Mouse (Mus musculus): ENCODE data around the gene Sipa1. TPM values are rescaled to one million over a fixed set of nuclear protein-coding genes. Genes with fewer than 3 reads are reported as not detected.

Gene Sipa1
- polyA plus RNA-seq, 1 experiment from 2014 or later: 49.3 TPM

DNA sequence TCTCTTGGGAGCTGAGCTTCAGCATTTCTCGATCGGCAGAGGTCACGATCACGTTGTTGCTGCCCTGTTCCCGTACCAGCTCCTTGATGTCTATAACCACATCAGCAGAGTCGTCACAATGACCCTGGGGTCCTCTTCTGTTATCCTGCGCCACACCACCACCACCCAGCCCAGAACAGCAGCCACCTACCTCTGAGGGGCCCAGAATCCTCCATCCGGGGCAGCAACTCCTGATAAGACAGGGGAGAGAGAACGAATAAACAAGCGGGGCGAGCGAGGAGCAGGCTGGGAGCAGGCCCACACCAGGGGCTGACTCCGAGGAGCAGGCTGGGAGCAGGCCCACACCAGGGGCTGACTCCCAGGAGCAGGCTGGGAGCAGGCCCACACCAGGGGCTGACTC lies 22.9 kb upstream of the Sipa1 start:
- H3K27me3 ChIP-seq (ENCODE audit: insufficient read depth, low read length): no peaks in the 10 kb centered on the region
- H3K36me3 ChIP-seq (ENCODE audit: insufficient read depth): peaks cover 62% of the 10 kb centered on the region
- ATAC-seq (ENCODE audit: insufficient read depth): no peak
- H3K9ac ChIP-seq: no peak overlapping the region
- H3K4me3 ChIP-seq (ENCODE audit: low read depth, low read length): no peak overlapping the region
- no peak for TF ChIP-seq CTCF (IDR thresholded peaks at IDR 0.05; ENCODE audit: low read depth)
- DNase-seq: no peak
- H3K4me1 ChIP-seq (ENCODE audit: insufficient read depth): peaks cover 15% of the 10 kb centered on the region; the same call in 1 of the 2 replicates
- no peaks in the 10 kb centered on the region for H3K9me3 ChIP-seq (ENCODE audit: low read depth, low read length)
- H3K4me2 ChIP-seq: no peak overlapping the region
- WGBS: 79% methylated on average over 13 of the region's 13 CpGs
- H3K27ac ChIP-seq (ENCODE audit: low read depth): no peak overlapping the region

DNA sequence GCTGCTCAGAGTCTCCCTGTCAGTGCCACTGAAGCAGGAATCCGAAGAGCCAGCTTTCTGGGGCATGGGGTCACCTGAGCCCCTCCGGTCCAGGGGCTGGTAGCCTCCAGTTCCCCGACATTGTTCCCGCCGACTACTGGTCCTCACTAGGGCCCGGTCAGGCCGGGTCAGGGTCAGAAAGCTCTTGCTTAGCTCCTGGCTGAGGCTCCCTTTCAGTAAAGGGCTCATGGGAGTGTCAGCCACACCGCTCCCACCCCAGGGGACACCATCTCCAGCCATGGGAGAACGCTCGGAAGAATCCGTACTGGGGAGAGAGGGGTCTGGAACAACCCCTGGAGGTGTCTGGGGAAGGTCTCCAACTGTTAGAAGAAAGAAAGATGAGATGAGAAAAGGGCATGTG lies 22.4 kb upstream of the Sipa1 start:
- Histone ChIP-seq H3K9me3 (ENCODE audit: low read depth, low read length) (no peaks in the 10 kb centered on the region), H3K4me2 (no peak overlapping the region), H3K4me3 (ENCODE audit: low read depth, low read length) (no peak overlapping the region), H3K27me3 (ENCODE audit: insufficient read depth, low read length) (no peaks in the 10 kb centered on the region), H3K27ac (ENCODE audit: low read depth) (no peak overlapping the region), H3K36me3 (ENCODE audit: insufficient read depth) (peaks cover 62% of the 10 kb centered on the region), H3K4me1 (ENCODE audit: insufficient read depth) (peaks cover 11% of the 10 kb centered on the region; the same call in 1 of the 2 replicates), H3K9ac (no peak overlapping the region)
- ATAC-seq (ENCODE audit: insufficient read depth) (no peak), DNase-seq (no peak)
- TF ChIP-seq CTCF (IDR thresholded peaks at IDR 0.05; ENCODE audit: low read depth): no peak
- 92% methylated on average over 11 of the region's 11 CpGs for WGBS

DNA sequence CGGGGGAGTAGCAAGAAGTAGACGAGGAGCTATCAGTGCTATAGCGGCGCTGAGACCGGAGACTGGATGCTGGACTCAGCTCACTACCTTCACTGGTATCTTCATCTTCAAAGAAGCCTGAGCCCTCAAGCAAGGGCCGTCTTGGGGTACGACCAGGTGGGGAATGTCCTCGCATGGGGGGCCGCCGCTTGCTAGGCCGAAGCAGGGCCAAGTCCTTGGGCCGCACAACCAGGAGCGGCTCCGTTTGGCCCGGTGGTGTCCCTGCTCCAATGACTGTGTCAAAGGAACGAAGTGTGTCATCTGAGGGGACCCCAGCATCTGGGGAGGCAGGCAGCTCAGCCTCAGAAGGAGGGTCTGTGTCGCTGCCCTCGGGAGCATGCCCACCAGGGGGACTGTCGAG lies 21.9 kb upstream of the Sipa1 start:
- no peak overlapping the region for H3K4me2 ChIP-seq
- H3K36me3 ChIP-seq (ENCODE audit: insufficient read depth): peaks cover 62% of the 10 kb centered on the region
- no peak for ATAC-seq (ENCODE audit: insufficient read depth)
- no peak overlapping the region for H3K4me3 ChIP-seq (ENCODE audit: low read depth, low read length)
- H3K27ac ChIP-seq (ENCODE audit: low read depth): no peak overlapping the region
- no peaks in the 10 kb centered on the region for H3K27me3 ChIP-seq (ENCODE audit: insufficient read depth, low read length)
- TF ChIP-seq CTCF (IDR thresholded peaks at IDR 0.05; ENCODE audit: low read depth): no peak
- H3K4me1 ChIP-seq (ENCODE audit: insufficient read depth): peaks cover 7% of the 10 kb centered on the region; the same call in 1 of the 2 replicates
- no peaks in the 10 kb centered on the region for H3K9me3 ChIP-seq (ENCODE audit: low read depth, low read length)
- 91% methylated on average over 19 of the region's 19 CpGs for WGBS
- H3K9ac ChIP-seq: no peak overlapping the region
- no peak for DNase-seq

DNA sequence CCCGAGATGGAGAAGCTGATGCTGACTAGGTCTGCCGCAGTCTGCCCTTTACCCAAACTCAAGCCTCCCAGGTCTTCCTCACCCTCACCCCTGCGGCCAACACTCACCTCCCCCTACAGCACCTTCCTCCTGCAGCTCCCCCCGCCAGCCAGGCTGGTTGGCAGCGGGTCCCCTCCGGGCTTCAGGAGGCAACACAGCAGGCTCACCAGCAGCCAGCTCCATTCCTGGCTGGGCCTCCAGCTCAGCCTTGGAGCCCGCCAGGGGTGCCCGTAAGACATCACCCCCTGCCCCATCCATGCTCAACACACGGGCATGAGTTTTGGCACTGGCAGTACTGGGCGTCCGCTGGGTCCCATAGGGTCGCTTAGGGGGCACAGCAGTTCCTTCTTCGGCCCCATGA lies 21.5 kb upstream of the Sipa1 start:
- H3K4me1 ChIP-seq (ENCODE audit: insufficient read depth): 0 out of 2 replicates have a peak, but pooled peaks cover 4% of the 10 kb centered on the region
- H3K36me3 ChIP-seq (ENCODE audit: insufficient read depth): peaks cover 66% of the 10 kb centered on the region
- no peak overlapping the region for H3K27ac ChIP-seq (ENCODE audit: low read depth)
- H3K4me3 ChIP-seq (ENCODE audit: low read depth, low read length): no peak overlapping the region
- no peaks in the 10 kb centered on the region for H3K27me3 ChIP-seq (ENCODE audit: insufficient read depth, low read length)
- H3K4me2 ChIP-seq: no peak overlapping the region
- no peaks in the 10 kb centered on the region for H3K9me3 ChIP-seq (ENCODE audit: low read depth, low read length)
- 91% methylated on average over 13 of the region's 13 CpGs for WGBS
- no peak for ATAC-seq (ENCODE audit: insufficient read depth)
- no peak for DNase-seq
- no peak for TF ChIP-seq CTCF (IDR thresholded peaks at IDR 0.05; ENCODE audit: low read depth)
- H3K9ac ChIP-seq: no peak overlapping the region

GRCm38 (mm10) chr19:5684236-5684635 lies 20.7 kb upstream of the Sipa1 start:
- H3K4me2 ChIP-seq: no peak overlapping the region
- TF ChIP-seq CTCF (IDR thresholded peaks at IDR 0.05; ENCODE audit: low read depth): no peak
- H3K27ac ChIP-seq (ENCODE audit: low read depth): no peak overlapping the region
- H3K4me3 ChIP-seq (ENCODE audit: low read depth, low read length): no peak overlapping the region
- H3K9me3 ChIP-seq (ENCODE audit: low read depth, low read length): no peaks in the 10 kb centered on the region
- no peak for ATAC-seq (ENCODE audit: insufficient read depth)
- DNase-seq: no peak
- peaks cover 73% of the 10 kb centered on the region for H3K36me3 ChIP-seq (ENCODE audit: insufficient read depth)
- H3K27me3 ChIP-seq (ENCODE audit: insufficient read depth, low read length): no peaks in the 10 kb centered on the region
- 90% methylated on average over 12 of the region's 12 CpGs for WGBS
- H3K9ac ChIP-seq: no peak overlapping the region
- 0 out of 2 replicates have a peak, but pooled peaks cover 4% of the 10 kb centered on the region for H3K4me1 ChIP-seq (ENCODE audit: insufficient read depth)

- WGBS: 77% methylated on average over 4 of the region's 4 CpGs
- Histone ChIP-seq H3K27ac (ENCODE audit: low read depth) (no peak overlapping the region), H3K4me3 (ENCODE audit: low read depth, low read length) (no peak overlapping the region), H3K4me2 (no peak overlapping the region), H3K27me3 (ENCODE audit: insufficient read depth, low read length) (no peaks in the 10 kb centered on the region), H3K9ac (no peak overlapping the region), H3K4me1 (ENCODE audit: insufficient read depth) (no peaks in the 10 kb centered on the region), H3K36me3 (ENCODE audit: insufficient read depth) (peaks cover 94% of the 10 kb centered on the region), H3K9me3 (ENCODE audit: low read depth, low read length) (no peaks in the 10 kb centered on the region)
- TF ChIP-seq CTCF (IDR thresholded peaks at IDR 0.05; ENCODE audit: low read depth): no peak
- DNase-seq: no peak
- ATAC-seq (ENCODE audit: insufficient read depth): no peak; the same call in 1 of the 2 replicates
These were observed 16.9 kb upstream of the Sipa1 start for GRCm38 (mm10) chr19:5680432-5680831.

DNA sequence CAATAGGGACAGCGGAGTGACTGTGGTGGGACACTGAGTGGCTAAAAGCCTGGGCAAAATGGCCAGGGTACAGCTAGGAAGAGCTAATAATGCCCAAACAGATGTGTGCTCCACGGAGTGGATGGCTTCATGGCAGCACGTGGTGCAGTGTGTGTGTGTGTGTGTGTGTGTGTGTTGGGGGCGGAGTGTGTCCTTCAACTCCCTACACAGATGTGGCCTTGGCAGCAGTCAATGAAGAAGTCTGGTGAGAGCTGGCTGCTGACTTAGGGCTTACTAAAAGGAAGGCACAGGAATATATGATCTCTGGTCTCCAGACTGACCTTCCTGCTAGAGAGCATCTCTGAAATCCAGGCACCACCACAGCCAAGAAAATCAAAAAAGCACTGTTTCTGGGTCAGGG lies 4.9 kb upstream of the Sipa1 start:
- Histone ChIP-seq H3K27ac (ENCODE audit: low read depth) (no peak overlapping the region), H3K4me1 (ENCODE audit: insufficient read depth) (no peaks in the 10 kb centered on the region; the same call in 1 of the 2 replicates), H3K9me3 (ENCODE audit: low read depth, low read length) (no peaks in the 10 kb centered on the region), H3K36me3 (ENCODE audit: insufficient read depth) (peaks cover 68% of the 10 kb centered on the region), H3K27me3 (ENCODE audit: insufficient read depth, low read length) (no peaks in the 10 kb centered on the region), H3K4me2 (no peak overlapping the region), H3K4me3 (ENCODE audit: low read depth, low read length) (no peak overlapping the region), H3K9ac (no peak overlapping the region)
- TF ChIP-seq CTCF (IDR thresholded peaks at IDR 0.05; ENCODE audit: low read depth): no peak
- DNase-seq: no peak
- WGBS: 82% methylated on average over 4 of the region's 4 CpGs
- no peak for ATAC-seq (ENCODE audit: insufficient read depth)

- no peak for TF ChIP-seq CTCF (IDR thresholded peaks at IDR 0.05; ENCODE audit: low read depth)
- Histone ChIP-seq H3K9ac (no peak overlapping the region), H3K36me3 (ENCODE audit: insufficient read depth) (peaks cover 48% of the 10 kb centered on the region), H3K4me1 (ENCODE audit: insufficient read depth) (peaks cover 5% of the 10 kb centered on the region; the same call in 1 of the 2 replicates), H3K4me3 (ENCODE audit: low read depth, low read length) (no peak overlapping the region), H3K27me3 (ENCODE audit: insufficient read depth, low read length) (no peaks in the 10 kb centered on the region), H3K27ac (ENCODE audit: low read depth) (no peak overlapping the region), H3K9me3 (ENCODE audit: low read depth, low read length) (no peaks in the 10 kb centered on the region), H3K4me2 (no peak overlapping the region)
- no peak for DNase-seq
- WGBS: 86% methylated on average over 18 of the region's 18 CpGs
- no peak for ATAC-seq (ENCODE audit: insufficient read depth)
These were observed 2.9 kb upstream of the Sipa1 start for GRCm38 (mm10) chr19:5666386-5666785.

Data from lung, embryonic 14.5 days (tissue).